Mouse (Mus musculus) heart, embryonic 11.5 days (tissue): ENCODE data around the gene Thra. TPM values are rescaled to one million over a fixed set of nuclear protein-coding genes. Genes with fewer than 3 reads are reported as not detected.

Experiments
- ATAC-seq: fragments of 200-750 bp; cut with Nextera tagmentation; replicated peaks from 2 replicates; pipeline ENCODE4 v1.8.0; 2017; ENCODE audit warnings: moderate library complexity; ENCODE audit not compliant: insufficient number of reproducible peaks, low FRiP score, low TSS enrichment
- H3K27ac ChIP-seq: fragments of 300-500 bp; sonication (generic); 2 replicates; pipeline ENCODE4 v1.5.1; 2014; ENCODE audit warnings: mild to moderate bottlenecking, low read depth, low read length
- H3K27me3 ChIP-seq: fragments of 300-500 bp; sonication (generic); 2 replicates; pipeline ENCODE4 v1.6.1; 2014; ENCODE audit warnings: mild to moderate bottlenecking, low read length, mixed read lengths; ENCODE audit not compliant: control insufficient read depth, insufficient read depth
- H3K36me3 ChIP-seq: fragments of 300-500 bp; sonication (generic); 2 replicates; pipeline ENCODE4 v1.6.1; 2014; ENCODE audit warnings: mild to moderate bottlenecking, low read length, moderate library complexity, mixed read lengths; ENCODE audit not compliant: control insufficient read depth, insufficient read depth
- H3K4me1 ChIP-seq: fragments of 300-500 bp; sonication (generic); 2 replicates; pipeline ENCODE4 v1.6.1; 2014; ENCODE audit warnings: low read length; ENCODE audit not compliant: control insufficient read depth, insufficient read depth
- H3K4me2 ChIP-seq: fragments of 300-500 bp; sonication (generic); 2 replicates; pipeline ENCODE4 v1.6.1; 2014; ENCODE audit warnings: mild to moderate bottlenecking, moderate library complexity
- H3K4me3 ChIP-seq: fragments of 300-500 bp; sonication (generic); 2 replicates; pipeline ENCODE4 v1.5.1; 2014; ENCODE audit warnings: low read depth, low read length
- H3K9ac ChIP-seq: fragments of 300-500 bp; sonication (generic); 2 replicates; pipeline ENCODE4 v1.6.1; 2014; ENCODE audit warnings: mild to moderate bottlenecking, low read depth, low read length, moderate library complexity
- H3K9me3 ChIP-seq: fragments of 300-500 bp; sonication (generic); replicated peaks from 2 replicates; pipeline ENCODE4 v1.6.1; 2016; ENCODE audit warnings: low read length; ENCODE audit not compliant: control insufficient read depth
- WGBS: fragments of 180-500 bp; shearing (Covaris S2); extraction: QIAGEN DNeasy Blood & Tissue Kit; methylation state at CpG from one replicate; pipeline ENCODE4 v1.1.7; 2014; ENCODE audit not compliant: insufficient replicate concordance; 5-methylcytosine and 5-hydroxymethylcytosine counted together
- polyA plus RNA-seq: library from polyadenylated mRNA; unstranded; fragments of >200 nt; fragmentation: Nextera tagmentation; extraction: Ambion mirVana; gene quantifications from 2 replicates; pipeline ENCODE4 v1.2.1, GENCODE M21; 2014

The Thra gene
- polyA plus RNA-seq, 1 experiment from 2014 or later: 35.7 TPM

DNA sequence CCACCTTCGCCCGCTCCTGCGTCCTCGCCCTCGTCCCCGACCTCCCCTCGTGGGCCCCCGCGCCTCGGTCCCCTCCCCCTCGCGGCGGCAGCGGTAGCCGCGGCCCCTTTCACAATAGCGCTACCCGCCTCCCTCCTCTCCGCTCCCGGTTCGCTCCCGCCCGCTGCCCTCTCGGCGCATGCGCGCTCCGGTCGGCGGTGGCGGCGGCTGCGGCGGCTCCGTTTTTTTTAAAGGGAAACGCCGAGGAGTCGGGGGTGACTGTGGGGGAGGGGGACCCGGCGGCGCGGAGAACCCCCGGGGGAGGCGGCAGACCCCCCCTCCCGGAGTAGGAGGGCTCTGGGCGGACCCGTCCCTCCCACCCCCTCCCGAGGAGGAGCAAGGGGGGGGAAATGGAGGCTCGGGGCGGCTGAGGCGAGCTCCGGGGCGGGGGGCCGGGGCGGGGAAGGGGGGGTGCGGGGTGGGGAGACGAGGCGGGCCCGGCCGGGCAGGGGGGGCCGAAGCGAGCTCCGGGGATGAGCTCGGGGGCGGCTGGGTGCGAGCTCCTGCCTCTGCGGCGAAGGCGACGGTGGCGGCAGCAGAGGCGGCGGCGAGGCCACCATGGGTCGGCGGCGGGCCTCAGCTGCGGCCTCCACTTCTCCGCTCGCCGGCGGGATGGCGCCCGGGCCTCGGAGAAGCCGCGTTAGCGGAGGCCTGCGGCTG is 54.7 kb downstream of the Thra start, which contains the start of gene Msl1:
Gene Msl1 (plus strand): TSS at position 502 of the 699 bp plus-strand sequence.
- Histone ChIP-seq H3K4me3 (peak within 1 kb of the TSS; percentile 88), H3K9ac (peak within 1 kb of the TSS; percentile 100), H3K4me1 (peaks cover 20% of the 10 kb centered on the region), H3K27me3 (no peaks in the 10 kb centered on the region), H3K36me3 (peaks cover 7% of the 10 kb centered on the region), H3K9me3 (no peaks in the 10 kb centered on the region), H3K27ac (peak within 1 kb of the TSS; percentile 100), H3K4me2 (peak within 1 kb of the TSS; percentile 97)
- ATAC-seq: peak; percentile 73
- under 1% methylated on average over 42 of the region's 89 CpGs for WGBS

DNA sequence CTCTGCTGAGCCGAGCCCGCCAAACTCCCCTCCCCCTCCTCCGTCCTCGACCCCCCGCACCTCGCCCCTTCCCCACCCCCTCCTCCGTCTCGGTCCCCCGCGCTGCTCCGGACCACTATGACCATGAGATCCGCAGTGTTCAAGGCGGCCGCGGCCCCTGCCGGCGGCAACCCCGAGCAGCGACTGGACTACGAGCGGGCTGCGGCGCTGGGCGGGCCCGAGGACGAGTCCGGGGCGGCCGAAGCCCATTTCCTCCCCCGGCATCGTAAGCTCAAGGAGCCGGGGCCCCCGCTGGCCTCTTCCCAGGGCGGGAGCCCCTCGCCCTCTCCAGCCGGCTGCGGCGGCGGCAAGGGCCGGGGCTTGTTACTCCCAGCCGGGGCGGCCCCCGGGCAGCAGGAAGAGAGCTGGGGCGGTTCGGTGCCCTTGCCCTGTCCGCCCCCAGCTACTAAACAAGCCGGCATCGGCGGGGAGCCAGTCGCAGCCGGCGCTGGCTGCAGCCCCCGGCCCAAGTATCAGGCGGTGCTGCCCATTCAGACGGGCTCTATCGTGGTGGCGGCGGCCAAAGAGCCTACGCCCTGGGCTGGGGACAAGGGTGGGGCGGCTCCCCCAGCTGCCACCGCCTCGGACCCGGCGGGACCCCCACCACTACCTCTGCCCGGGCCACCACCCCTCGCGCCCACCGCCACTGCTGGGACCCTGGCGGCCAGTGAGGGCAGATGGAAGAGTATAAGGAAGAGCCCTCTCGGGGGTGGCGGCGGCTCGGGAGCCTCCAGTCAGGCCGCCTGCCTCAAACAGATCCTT is 55.5 kb downstream of the Thra start:
- under 1% methylated on average over 67 of the region's 74 CpGs for WGBS
- H3K4me1 ChIP-seq: peaks cover 20% of the 10 kb centered on the region
- peak overlapping the region; percentile 100 for H3K9ac ChIP-seq
- peak overlapping the region; percentile 88 for H3K4me3 ChIP-seq
- no peaks in the 10 kb centered on the region for H3K9me3 ChIP-seq
- H3K27me3 ChIP-seq: no peaks in the 10 kb centered on the region
- peak overlapping the region; percentile 97 for H3K4me2 ChIP-seq
- H3K27ac ChIP-seq: peak overlapping the region; percentile 100
- ATAC-seq: peak; percentile 39
- H3K36me3 ChIP-seq: peaks cover 13% of the 10 kb centered on the region

DNA sequence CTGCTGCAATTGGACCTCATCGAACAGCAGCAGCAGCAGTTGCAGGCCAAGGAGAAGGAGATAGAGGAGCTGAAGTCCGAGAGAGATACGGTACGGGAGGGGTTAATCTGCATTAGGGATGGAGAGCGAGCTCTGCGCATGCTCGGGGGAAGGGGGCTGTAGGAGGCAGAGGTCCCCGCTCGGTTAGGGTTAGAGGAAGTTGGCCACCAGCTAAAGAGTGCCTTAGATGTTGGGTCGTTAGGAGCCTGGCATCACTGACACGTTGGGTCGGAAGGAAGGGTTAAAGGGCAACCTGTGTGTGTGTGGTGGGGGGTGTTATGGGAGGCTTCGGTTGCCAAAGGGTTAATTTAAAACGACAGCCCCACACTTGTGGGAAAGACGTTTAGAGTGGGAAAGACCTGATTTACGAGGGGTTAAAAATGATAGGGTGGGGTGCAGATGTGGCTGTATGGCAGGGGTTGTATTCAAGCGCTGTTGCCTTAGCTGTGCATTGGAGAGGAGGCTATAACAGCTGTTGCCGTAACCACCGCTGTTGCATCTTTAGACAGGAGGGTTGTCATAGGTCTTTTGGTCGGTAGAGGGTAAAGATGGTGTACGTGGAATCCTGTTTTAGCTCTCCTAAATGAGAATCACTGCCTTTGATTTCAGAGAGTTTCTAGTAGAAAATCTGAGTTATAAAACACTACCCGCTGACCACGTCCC is 56.2 kb downstream of the Thra start:
- no peak for ATAC-seq
- 4% methylated on average over 23 of the region's 23 CpGs for WGBS

DNA sequence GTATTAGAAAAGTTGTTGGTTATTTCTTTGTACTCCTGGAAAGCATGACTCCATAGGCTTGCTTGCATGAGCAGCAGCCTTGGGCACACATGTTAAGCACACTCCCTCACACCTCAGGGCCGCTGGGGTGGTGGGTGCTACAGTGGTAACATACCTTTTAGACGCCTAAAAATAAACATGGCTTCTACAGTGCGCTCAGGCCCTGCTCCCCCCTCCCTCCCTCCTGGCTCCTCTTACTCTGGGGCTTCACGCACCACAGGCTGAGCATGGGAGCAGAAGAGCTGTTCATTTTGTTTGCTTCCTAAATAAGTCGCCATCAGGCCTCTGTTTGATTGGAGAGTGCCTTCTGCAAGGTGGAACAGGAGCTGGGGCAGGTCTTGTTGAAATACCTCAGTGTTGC is 56.9 kb downstream of the Thra start:
- Histone ChIP-seq H3K27me3 (no peaks in the 10 kb centered on the region), H3K27ac (peak overlapping the region; percentile 100), H3K36me3 (peaks cover 23% of the 10 kb centered on the region), H3K4me1 (peaks cover 20% of the 10 kb centered on the region), H3K9ac (peak overlapping the region; percentile 100), H3K4me3 (peak overlapping the region; percentile 88), H3K4me2 (peak overlapping the region; percentile 97), H3K9me3 (no peaks in the 10 kb centered on the region)
- no peak for ATAC-seq
- 8% methylated on average over 5 of the region's 5 CpGs for WGBS

More for the DNA sequence above, 56.2 kb downstream of the Thra start:
- Histone ChIP-seq H3K36me3 (peaks cover 19% of the 10 kb centered on the region), H3K9me3 (no peaks in the 10 kb centered on the region), H3K9ac (peak overlapping the region; percentile 100), H3K27me3 (no peaks in the 10 kb centered on the region), H3K27ac (peak overlapping the region; percentile 100), H3K4me1 (peaks cover 20% of the 10 kb centered on the region), H3K4me2 (peak overlapping the region; percentile 97), H3K4me3 (peak overlapping the region; percentile 88)

DNA sequence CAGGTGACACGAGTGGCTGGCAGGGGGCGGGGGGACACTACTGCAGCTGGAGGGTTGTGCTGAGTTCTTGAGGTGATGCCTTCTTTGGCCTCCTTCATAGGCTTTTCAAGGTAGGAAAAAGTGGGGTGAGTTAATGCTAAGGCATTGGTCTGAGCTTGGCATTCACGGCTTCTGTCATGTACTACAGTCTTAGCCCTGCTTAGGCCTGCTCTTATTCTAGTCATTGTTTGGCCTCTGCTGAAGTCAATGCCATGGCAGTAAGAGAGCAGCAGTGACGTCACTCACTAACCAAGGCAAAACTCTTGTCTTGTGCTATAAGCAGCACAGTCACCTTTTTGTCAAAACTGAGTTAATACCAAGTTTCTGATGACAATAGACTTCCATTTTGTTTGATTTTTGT is 57.5 kb downstream of the Thra start:
- peak overlapping the region; percentile 88 for H3K4me3 ChIP-seq
- no peaks in the 10 kb centered on the region for H3K9me3 ChIP-seq
- peaks cover 20% of the 10 kb centered on the region for H3K4me1 ChIP-seq
- H3K36me3 ChIP-seq: peaks cover 26% of the 10 kb centered on the region
- 53% methylated on average over 4 of the region's 4 CpGs for WGBS
- H3K27ac ChIP-seq: peak overlapping the region; percentile 100; the same call in 1 of the 2 replicates
- ATAC-seq: no peak
- no peaks in the 10 kb centered on the region for H3K27me3 ChIP-seq
- H3K9ac ChIP-seq: peak overlapping the region; percentile 100
- peak overlapping the region; percentile 97 for H3K4me2 ChIP-seq

DNA sequence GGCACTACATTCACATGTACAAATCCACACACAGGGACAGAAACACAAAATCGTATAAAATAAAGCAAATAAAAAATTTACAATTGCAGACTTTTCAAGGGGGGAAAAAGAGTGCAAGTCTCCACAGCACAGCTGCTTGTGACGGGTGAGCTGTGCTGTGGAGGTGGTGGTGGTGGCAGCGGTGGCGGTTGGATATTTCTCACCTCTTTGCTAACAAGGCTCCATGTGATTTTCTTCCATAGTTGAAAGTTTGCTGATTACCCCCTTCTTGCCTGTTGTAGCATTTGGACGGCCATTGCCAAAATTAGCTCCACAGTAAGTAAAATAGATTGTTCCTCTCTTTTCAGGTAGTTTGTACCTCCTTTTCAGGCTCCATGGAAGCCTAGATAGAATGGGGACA is 64.2 kb downstream of the Thra start, which contains the start of gene Casc3:
Gene Casc3 (plus strand): TSS at position 301 of the 400 bp plus-strand sequence.
- H3K4me1 ChIP-seq: peaks cover 16% of the 10 kb centered on the region
- WGBS: 92% methylated on average over 5 of the region's 5 CpGs
- peaks cover 50% of the 10 kb centered on the region for H3K36me3 ChIP-seq
- H3K27me3 ChIP-seq: no peaks in the 10 kb centered on the region
- no peak within 1 kb of the TSS for H3K27ac ChIP-seq
- no peak within 1 kb of the TSS for H3K4me2 ChIP-seq
- H3K4me3 ChIP-seq: no peak within 1 kb of the TSS
- H3K9ac ChIP-seq: no peak within 1 kb of the TSS
- no peak for ATAC-seq
- no peaks in the 10 kb centered on the region for H3K9me3 ChIP-seq

DNA sequence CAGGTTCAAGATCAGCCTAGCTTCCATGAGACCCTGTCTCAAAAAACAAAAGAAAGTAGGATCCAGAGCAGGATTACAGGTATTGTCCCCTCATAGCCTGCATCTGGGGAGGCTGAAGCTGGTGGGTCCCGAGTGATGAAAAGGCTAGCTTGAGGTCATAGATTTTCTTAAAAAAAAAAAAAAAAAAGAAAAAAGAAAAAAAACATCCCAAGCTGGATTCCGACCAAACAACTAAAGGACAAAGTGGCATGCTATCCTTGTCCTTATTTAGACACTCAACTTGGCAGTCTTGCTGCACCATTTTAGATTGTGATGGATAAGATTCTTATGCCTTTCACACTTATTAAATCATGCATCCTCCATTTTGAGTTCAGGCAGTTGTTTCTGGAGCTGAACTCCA is 68.0 kb downstream of the Thra start:
- WGBS: 72% methylated on average over 2 of the region's 2 CpGs
- peak overlapping the region; percentile 79; the same call in 1 of the 2 replicates for H3K27ac ChIP-seq
- no peaks in the 10 kb centered on the region for H3K27me3 ChIP-seq
- H3K36me3 ChIP-seq: peaks cover 33% of the 10 kb centered on the region
- H3K4me2 ChIP-seq: peak overlapping the region; percentile 97; the same call in 1 of the 2 replicates
- H3K4me3 ChIP-seq: no peak overlapping the region
- no peaks in the 10 kb centered on the region for H3K9me3 ChIP-seq
- no peak for ATAC-seq
- H3K9ac ChIP-seq: no peak overlapping the region
- H3K4me1 ChIP-seq: peaks cover 19% of the 10 kb centered on the region
